Mouse (Mus musculus) forebrain, embryonic 15.5 days (tissue): ENCODE data around the gene Babam1. TPM values are rescaled to one million over a fixed set of nuclear protein-coding genes. Genes with fewer than 3 reads are reported as not detected.

ENCODE experiments used
- ATAC-seq: fragments of 200-750 bp; cut with Nextera tagmentation; replicated peaks from 2 replicates; pipeline ENCODE4 v1.8.0; 2017; ENCODE audit warnings: mild to moderate bottlenecking, moderate TSS enrichment, moderate library complexity
- H3K27ac ChIP-seq: fragments of 300-500 bp; sonication (generic); replicated peaks from 2 replicates; pipeline ENCODE4 v1.5.1; 2015; ENCODE audit warnings: mild to moderate bottlenecking, inconsistent platforms
- H3K27me3 ChIP-seq: fragments of 300-500 bp; sonication (generic); 2 replicates; pipeline ENCODE4 v1.6.1; 2015; ENCODE audit warnings: inconsistent platforms
- H3K36me3 ChIP-seq: fragments of 300-500 bp; sonication (generic); 2 replicates; pipeline ENCODE4 v1.6.1; 2015; ENCODE audit warnings: mild to moderate bottlenecking, inconsistent platforms
- H3K4me1 ChIP-seq: fragments of 300-500 bp; sonication (generic); 2 replicates; pipeline ENCODE4 v1.6.1; 2015; ENCODE audit warnings: inconsistent platforms
- H3K4me2 ChIP-seq: fragments of 300-500 bp; sonication (generic); replicated peaks from 2 replicates; pipeline ENCODE4 v1.6.1; 2015; ENCODE audit warnings: mild to moderate bottlenecking, inconsistent platforms
- H3K4me3 ChIP-seq: fragments of 300-500 bp; sonication (generic); 2 replicates; pipeline ENCODE4 v1.5.1; 2015; ENCODE audit warnings: mild to moderate bottlenecking, inconsistent platforms
- H3K9ac ChIP-seq: fragments of 300-500 bp; sonication (generic); replicated peaks from 2 replicates; pipeline ENCODE4 v1.6.1; 2015; ENCODE audit warnings: mild to moderate bottlenecking, inconsistent platforms
- H3K9me3 ChIP-seq: fragments of 300-500 bp; sonication (generic); 2 replicates; pipeline ENCODE4 v1.6.1; 2016; ENCODE audit warnings: inconsistent platforms
- WGBS: fragments of 180-500 bp; shearing (Covaris S2); methylation state at CpG from one replicate; pipeline ENCODE4 v1.1.7; 2015; ENCODE audit warnings: mixed read lengths; 5-methylcytosine and 5-hydroxymethylcytosine counted together
- polyA plus RNA-seq: library from polyadenylated mRNA; unstranded; fragments of >200 nt; fragmentation: Nextera tagmentation; extraction: Ambion mirVana; gene quantifications from 2 replicates; pipeline ENCODE4 v1.2.1, GENCODE M21; 2015

The Babam1 gene
- polyA plus RNA-seq = 102 and 108 TPM in 2 replicates

GRCm38 (mm10) chr8:71396639-71397305 is at the start of gene Babam1:
Babam1 (plus strand) TSS chr8:71396861.
- WGBS = under 1% methylated on average over 34 of the region's 34 CpGs
- ATAC-seq = peak; percentile 99
- peak within 1 kb of the TSS; percentile 76 for H3K27ac ChIP-seq
- peak within 1 kb of the TSS; percentile 78 for H3K4me2 ChIP-seq
- peaks cover 16% of the 10 kb centered on the region for H3K36me3 ChIP-seq
- H3K9ac ChIP-seq = peak within 1 kb of the TSS; percentile 65
- peaks cover 17% of the 10 kb centered on the region for H3K4me1 ChIP-seq
- H3K27me3 ChIP-seq = no peaks in the 10 kb centered on the region
- H3K9me3 ChIP-seq = no peaks in the 10 kb centered on the region
- peak within 1 kb of the TSS; percentile 68 for H3K4me3 ChIP-seq

DNA sequence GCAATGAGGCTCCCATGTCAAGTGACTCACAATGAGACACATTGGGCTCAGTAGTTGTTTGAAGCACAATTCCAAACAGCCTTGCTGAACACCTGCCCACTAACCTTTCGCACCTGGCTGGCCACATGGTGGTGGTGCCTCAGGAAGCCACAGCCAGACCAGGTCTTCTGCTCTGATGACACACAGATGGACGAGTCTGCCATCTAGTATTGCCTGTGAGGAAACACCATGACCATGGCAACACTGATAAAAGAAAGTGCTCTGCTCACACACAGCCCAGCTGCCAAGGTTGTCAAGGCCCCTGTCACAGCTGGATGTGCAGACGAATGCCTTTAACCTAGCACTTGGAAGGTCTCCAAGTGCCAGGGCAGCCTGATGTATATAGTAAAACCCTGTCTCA is 45.5 kb upstream of the Babam1 start:
- WGBS = 80% methylated on average over 3 of the region's 3 CpGs
- no peak overlapping the region for H3K4me2 ChIP-seq
- H3K27ac ChIP-seq = no peak overlapping the region
- H3K36me3 ChIP-seq = peaks cover 92% of the 10 kb centered on the region
- no peaks in the 10 kb centered on the region for H3K27me3 ChIP-seq
- H3K4me1 ChIP-seq = no peaks in the 10 kb centered on the region
- no peak for ATAC-seq
- no peaks in the 10 kb centered on the region for H3K9me3 ChIP-seq
- H3K4me3 ChIP-seq = no peak overlapping the region
- no peak overlapping the region for H3K9ac ChIP-seq

DNA sequence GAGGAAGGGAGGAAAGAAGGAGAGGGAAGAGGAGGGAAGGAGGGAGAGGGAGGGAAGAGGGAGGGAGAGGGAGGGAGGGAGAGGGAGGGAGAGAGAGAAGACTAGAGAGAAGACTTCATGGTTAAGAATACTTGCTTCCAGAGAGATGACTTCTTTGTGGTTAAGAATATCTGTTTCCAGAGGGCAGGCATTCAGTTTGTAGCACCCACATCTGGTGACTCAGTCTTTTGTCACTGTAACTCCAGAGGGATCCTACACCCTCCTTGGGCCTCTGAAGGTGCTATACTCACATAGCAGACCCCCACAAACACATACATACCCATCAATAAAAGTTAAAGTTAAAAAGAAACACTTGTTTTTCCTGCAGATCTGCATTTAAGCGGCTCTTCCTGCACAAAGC is 45.1 kb upstream of the Babam1 start:
- no peaks in the 10 kb centered on the region for H3K27me3 ChIP-seq
- 87% methylated on average over 1 of the region's 1 CpGs for WGBS
- no peak for ATAC-seq
- H3K9ac ChIP-seq = no peak overlapping the region
- H3K4me3 ChIP-seq = no peak overlapping the region
- no peaks in the 10 kb centered on the region for H3K4me1 ChIP-seq
- no peaks in the 10 kb centered on the region for H3K9me3 ChIP-seq
- no peak overlapping the region for H3K4me2 ChIP-seq
- peaks cover 92% of the 10 kb centered on the region for H3K36me3 ChIP-seq
- no peak overlapping the region for H3K27ac ChIP-seq

DNA sequence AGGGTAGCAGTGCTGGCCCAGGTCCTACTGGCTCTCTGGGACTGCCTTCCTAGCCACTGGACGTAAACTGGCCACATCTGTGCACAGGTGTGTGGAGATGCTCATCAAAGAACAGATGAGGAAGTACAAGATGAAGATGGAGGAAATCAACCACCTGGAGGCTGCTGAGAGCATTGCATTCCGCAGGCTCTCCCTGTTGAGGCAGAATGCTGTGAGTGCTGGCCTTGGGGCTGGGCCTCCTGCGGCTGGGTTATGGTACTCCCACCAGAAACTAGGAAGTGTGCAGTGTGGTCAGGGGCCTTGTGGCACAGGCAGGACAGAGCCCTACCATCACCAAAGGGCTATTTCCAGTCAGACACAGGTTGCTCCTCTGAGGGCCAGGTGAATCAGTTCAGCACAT is 38.6 kb upstream of the Babam1 start:
- Histone ChIP-seq H3K9ac (no peak overlapping the region), H3K36me3 (peaks cover 68% of the 10 kb centered on the region), H3K4me1 (no peaks in the 10 kb centered on the region), H3K27me3 (no peaks in the 10 kb centered on the region), H3K27ac (no peak overlapping the region), H3K9me3 (no peaks in the 10 kb centered on the region), H3K4me2 (no peak overlapping the region), H3K4me3 (no peak overlapping the region)
- ATAC-seq = no peak
- WGBS = 84% methylated on average over 3 of the region's 3 CpGs

DNA sequence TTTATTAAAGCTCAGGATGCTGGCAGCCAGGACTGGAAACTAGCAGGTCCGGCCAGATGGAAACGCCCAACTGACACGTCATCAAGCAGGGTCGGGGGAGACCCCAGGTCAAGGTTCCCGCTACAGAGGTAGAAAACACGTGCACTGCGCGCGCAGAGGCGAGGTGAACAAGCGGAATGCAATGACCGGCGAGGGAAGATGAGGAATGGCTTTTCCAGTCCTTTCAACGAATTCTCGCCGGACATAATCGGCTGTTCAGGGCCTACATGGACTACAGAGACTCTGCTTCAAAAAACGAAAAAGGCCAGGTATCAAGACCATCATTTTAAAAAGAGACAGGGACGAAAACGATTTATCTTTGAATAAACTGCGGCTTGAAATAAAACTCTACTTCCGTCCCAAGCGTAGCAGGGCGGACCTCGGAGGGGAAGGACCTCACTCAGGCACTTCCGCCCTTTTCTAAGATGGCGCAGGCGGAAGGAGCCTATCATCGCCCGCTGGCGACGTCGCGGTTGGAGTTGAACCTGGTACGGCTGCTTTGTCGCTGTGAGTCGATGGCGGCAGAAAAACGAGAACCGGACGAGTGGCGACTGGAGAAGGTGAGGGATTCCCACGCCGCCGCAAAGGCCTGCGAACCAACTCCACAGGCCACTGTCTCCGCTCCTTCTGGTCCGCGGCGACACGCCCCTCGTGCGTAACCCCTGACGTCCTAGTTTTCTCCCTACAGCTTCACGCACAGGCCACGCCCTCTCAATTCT is 29.7 kb upstream of the Babam1 start, which contains the start of gene Use1:
Gene Use1, plus strand, starts transcription at position 78 of the 758 bp plus-strand sequence.
- Histone ChIP-seq H3K9ac (peak within 1 kb of the TSS; percentile 62), H3K27ac (peak within 1 kb of the TSS; percentile 94), H3K4me3 (peak within 1 kb of the TSS; percentile 70), H3K9me3 (no peaks in the 10 kb centered on the region), H3K4me2 (peak within 1 kb of the TSS; percentile 63), H3K27me3 (no peaks in the 10 kb centered on the region), H3K4me1 (peaks cover 25% of the 10 kb centered on the region), H3K36me3 (peaks cover 7% of the 10 kb centered on the region)
- under 1% methylated on average over 56 of the region's 56 CpGs for WGBS
- ATAC-seq = peak; percentile 81

- H3K4me1 ChIP-seq = peaks cover 25% of the 10 kb centered on the region
- peak overlapping the region; percentile 62 for H3K9ac ChIP-seq
- H3K27ac ChIP-seq = peak overlapping the region; percentile 94
- H3K4me2 ChIP-seq = peak overlapping the region; percentile 63
- 51% methylated on average over 17 of the region's 17 CpGs for WGBS
- ATAC-seq = peak; percentile 0; the same call in 1 of the 2 replicates
- H3K4me3 ChIP-seq = peak overlapping the region; percentile 70
- no peaks in the 10 kb centered on the region for H3K27me3 ChIP-seq
- H3K9me3 ChIP-seq = no peaks in the 10 kb centered on the region
- peaks cover 7% of the 10 kb centered on the region for H3K36me3 ChIP-seq
Observed at GRCm38 (mm10) chr8:71367529-71368176, 29.0 kb upstream of the Babam1 start.

DNA sequence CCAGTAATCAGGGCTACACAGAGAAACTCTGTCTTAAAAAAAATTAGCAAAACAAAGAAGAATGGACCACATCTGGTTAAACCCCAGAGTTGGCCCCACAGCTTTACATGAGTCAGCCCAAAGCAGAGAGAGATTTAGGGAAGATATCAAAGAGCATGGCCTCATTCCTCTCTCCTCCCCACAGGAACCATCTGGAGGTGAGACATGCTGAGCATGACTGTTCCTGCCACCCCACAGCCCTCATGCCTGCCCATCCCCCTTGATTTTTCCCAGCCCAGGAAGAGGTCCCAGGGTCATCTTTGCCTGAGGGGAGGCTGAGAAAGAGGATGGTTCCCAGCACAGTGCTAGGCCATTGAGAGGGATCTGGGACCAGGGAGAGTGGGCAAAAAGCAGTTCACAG is 28.3 kb upstream of the Babam1 start:
- Histone ChIP-seq H3K9ac (peak overlapping the region; percentile 19; the same call in 1 of the 2 replicates), H3K9me3 (no peaks in the 10 kb centered on the region), H3K4me2 (no peak overlapping the region), H3K36me3 (peaks cover 7% of the 10 kb centered on the region), H3K27me3 (no peaks in the 10 kb centered on the region), H3K27ac (no peak overlapping the region), H3K4me1 (peaks cover 25% of the 10 kb centered on the region), H3K4me3 (0 out of 2 replicates have a peak overlapping the region, but pooled peaks have one; percentile 70)
- no peak for ATAC-seq

- Histone ChIP-seq H3K36me3 (peaks cover 11% of the 10 kb centered on the region), H3K27ac (no peak overlapping the region), H3K27me3 (no peaks in the 10 kb centered on the region), H3K9ac (no peak overlapping the region), H3K4me1 (peaks cover 25% of the 10 kb centered on the region), H3K4me2 (no peak overlapping the region), H3K9me3 (no peaks in the 10 kb centered on the region), H3K4me3 (no peak overlapping the region)
- no peak for ATAC-seq
- 93% methylated on average over 10 of the region's 10 CpGs for WGBS
Observed at GRCm38 (mm10) chr8:71369040-71369718, 27.5 kb upstream of the Babam1 start.

DNA sequence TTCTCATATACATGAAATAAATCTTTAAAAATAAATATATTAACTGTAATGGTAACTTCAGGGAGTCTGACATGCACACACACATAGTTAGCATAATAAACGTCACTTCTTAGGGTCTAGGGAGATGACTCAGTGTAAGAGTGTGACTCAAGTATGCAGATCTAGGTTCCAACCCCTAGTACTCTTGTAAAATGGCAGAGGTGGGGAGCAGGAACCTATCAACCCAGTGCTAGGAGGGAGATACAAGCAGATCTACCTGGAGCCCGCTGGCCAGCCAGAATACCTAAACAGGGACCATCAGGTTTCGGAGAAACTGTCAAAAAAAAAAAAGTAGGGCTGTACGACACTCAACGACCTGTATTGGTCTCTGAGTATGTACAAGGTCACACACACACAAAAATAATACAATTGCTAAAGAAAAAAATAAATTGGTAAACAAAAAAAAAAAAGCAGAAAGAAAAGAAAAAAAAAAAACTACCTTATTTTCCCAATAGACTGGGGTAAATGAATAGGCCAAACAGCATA is 25.9 kb upstream of the Babam1 start:
- Histone ChIP-seq H3K9me3 (no peaks in the 10 kb centered on the region), H3K36me3 (peaks cover 15% of the 10 kb centered on the region), H3K27ac (peak overlapping the region; percentile 91), H3K4me2 (peak overlapping the region; percentile 40), H3K4me1 (peaks cover 31% of the 10 kb centered on the region), H3K9ac (peak overlapping the region; percentile 58), H3K27me3 (no peaks in the 10 kb centered on the region), H3K4me3 (peak overlapping the region; percentile 83)
- no peak for ATAC-seq
- WGBS = 34% methylated on average over 5 of the region's 5 CpGs

DNA sequence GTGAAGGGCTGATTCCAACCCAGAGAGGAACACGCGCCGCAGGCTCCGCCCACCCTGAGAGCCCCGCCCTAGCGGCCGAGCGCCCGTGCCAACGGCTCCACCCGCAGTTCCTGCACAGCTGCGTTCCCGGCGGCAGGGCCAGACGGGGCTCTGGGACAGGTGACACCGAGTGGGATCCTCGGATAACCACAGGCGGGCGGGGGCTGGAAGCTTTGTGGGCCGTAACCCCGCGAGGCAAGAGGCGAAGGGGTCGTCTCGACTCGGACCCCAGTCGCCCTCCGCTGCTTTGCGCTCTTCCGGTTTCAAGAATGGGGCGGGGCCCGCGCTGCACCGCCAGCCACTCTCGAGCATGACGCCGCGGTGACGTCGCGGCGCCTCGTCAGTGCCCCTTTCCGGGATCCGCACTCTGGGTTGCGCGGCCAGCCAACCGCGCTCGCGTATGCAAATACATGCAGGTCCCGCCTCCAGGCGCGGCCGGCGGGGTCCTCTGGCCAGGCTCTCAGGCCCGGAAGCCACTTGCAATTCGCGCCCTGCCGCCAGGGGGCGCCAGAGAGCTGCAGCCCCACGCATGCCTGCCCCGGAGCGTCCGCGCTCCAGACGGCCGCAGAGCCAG is 25.3 kb upstream of the Babam1 start, which contains the start of gene Ocel1:
Gene Ocel1, plus strand, starts transcription at position 63 of the 613 bp plus-strand sequence.
- WGBS = under 1% methylated on average over 68 of the region's 68 CpGs
- no peaks in the 10 kb centered on the region for H3K9me3 ChIP-seq
- peak within 1 kb of the TSS; percentile 83 for H3K4me3 ChIP-seq
- H3K4me2 ChIP-seq = peak within 1 kb of the TSS; percentile 40
- peak within 1 kb of the TSS; percentile 91 for H3K27ac ChIP-seq
- no peaks in the 10 kb centered on the region for H3K27me3 ChIP-seq
- peak within 1 kb of the TSS; percentile 58 for H3K9ac ChIP-seq
- peaks cover 15% of the 10 kb centered on the region for H3K36me3 ChIP-seq
- ATAC-seq = peak; percentile 86
- H3K4me1 ChIP-seq = peaks cover 31% of the 10 kb centered on the region

DNA sequence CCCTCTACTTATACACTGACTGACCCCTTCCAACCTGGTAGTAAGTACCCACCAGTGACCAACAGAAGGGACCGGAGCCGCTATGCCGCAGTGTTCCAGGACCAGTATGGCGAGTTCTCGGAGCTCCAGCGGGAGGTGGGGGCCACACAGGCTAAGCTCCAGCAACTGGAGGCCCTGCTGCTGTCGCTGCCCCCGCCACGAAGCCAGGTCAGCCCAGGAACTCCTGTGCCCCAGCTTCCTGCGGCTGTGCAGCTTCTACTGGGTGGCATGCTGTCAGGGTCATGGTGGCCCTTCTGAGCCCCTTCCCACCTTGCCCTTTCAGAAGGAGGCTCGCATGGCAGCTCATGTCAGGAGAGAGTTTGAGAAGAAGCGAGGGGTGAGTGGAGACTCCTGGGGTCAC is 24.2 kb upstream of the Babam1 start:
- Histone ChIP-seq H3K4me2 (no peak overlapping the region), H3K27ac (no peak overlapping the region), H3K27me3 (no peaks in the 10 kb centered on the region), H3K9me3 (no peaks in the 10 kb centered on the region), H3K9ac (no peak overlapping the region), H3K36me3 (peaks cover 15% of the 10 kb centered on the region), H3K4me3 (no peak overlapping the region), H3K4me1 (peaks cover 34% of the 10 kb centered on the region)
- WGBS = 86% methylated on average over 12 of the region's 12 CpGs
- ATAC-seq = no peak
